Mouse (Mus musculus): ENCODE data around the gene Sema4g. TPM values are rescaled to one million over a fixed set of nuclear protein-coding genes. Genes with fewer than 3 reads are reported as not detected.

Gene Sema4g
- total and polyA plus RNA-seq, 2 experiments from 2014 or later = 12.1 to 54.7 TPM

DNA sequence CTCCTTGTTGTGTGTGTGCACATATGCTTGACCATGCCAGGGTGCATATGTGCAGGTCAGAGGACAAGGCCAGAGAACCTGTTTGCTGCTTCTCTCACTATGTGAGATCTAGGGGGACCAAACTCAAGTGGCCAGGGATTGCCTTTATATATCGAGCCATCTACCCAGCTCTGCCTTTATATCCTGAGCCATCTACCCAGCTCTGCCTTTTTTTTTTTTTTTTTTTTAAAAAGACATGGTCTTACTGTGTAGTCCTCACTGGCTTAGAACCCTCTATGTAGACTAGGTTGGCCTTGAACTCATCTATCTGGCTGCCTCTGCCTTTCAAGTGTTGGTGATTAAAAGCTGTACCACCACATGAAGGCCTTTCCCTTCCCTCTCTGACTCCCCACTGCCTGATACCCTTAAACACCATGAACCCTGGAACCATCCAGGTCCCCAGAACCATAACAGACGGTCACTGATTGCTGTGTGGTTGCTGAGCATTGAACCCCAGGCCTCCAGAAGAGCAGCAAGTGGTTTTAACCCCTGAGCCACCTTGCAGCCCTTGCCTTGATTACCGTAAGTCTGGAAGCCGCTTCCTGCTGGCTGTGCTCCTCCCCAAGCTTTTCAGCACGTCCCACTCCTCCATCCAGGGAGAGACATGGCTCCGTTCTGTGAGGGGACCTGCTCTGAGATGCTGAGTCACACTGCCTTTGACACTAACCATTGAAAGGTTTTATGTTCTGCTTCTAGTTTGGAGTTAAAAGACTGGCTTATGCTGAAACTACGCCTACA, 15.0 kb downstream of the Sema4g start:
- WGBS = 88% methylated on average over 7 of the region's 7 CpGs
- Histone ChIP-seq H3K36me3 (ENCODE audit: insufficient read depth) (peaks cover 46% of the 10 kb centered on the region), H3K4me2 (ENCODE audit: low read depth) (no peak overlapping the region), H3K4me1 (ENCODE audit: insufficient read depth) (peaks cover 16% of the 10 kb centered on the region), H3K9ac (no peak overlapping the region), H3K27me3 (ENCODE audit: insufficient read depth, low read length) (no peaks in the 10 kb centered on the region), H3K27ac (ENCODE audit: low read depth, low read length) (no peak overlapping the region), H3K4me3 (ENCODE audit: low read depth, low read length) (no peak overlapping the region), H3K9me3 (ENCODE audit: low read length) (no peaks in the 10 kb centered on the region)
- no peak for DNase-seq
- ATAC-seq = no peak
- TF ChIP-seq CTCF (IDR thresholded peaks at IDR 0.05; ENCODE audit: low read depth) = no peak

DNA sequence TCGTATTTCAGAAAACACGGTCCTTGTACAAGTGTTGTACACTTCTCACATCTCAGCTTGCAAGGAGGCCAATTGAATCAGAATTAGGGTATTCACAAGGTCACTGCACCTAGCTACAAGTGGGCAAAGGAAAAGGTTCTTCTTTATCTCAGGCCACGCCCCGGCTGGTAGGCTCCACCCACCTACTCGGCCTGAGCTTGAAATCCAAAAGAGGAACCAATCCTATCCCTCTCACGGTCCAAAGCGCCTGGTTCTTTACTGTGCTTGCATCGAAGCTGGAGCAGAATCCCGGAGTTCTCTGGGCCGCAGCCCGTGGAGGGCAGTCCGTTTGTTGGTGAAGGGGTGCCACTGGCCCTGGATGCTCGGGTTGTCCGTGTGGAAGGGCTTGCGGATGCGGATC, 16.5 kb downstream of the Sema4g start, which contains the start of gene Twnk:
Gene Twnk (plus strand): TSS at position 220 of the 400 bp plus-strand sequence.
- peak within 1 kb of the TSS; percentile 92 for H3K4me2 ChIP-seq (ENCODE audit: low read depth)
- peak within 1 kb of the TSS; percentile 94 for H3K4me3 ChIP-seq (ENCODE audit: low read depth, low read length)
- no peaks in the 10 kb centered on the region for H3K9me3 ChIP-seq (ENCODE audit: low read length)
- no peak for TF ChIP-seq CTCF (IDR thresholded peaks at IDR 0.05; ENCODE audit: low read depth)
- H3K9ac ChIP-seq = peak within 1 kb of the TSS; percentile 80
- 9% methylated on average over 16 of the region's 16 CpGs for WGBS
- DNase-seq (no peak), ATAC-seq (no peak)
- H3K36me3 ChIP-seq (ENCODE audit: insufficient read depth) = peaks cover 41% of the 10 kb centered on the region
- no peaks in the 10 kb centered on the region for H3K27me3 ChIP-seq (ENCODE audit: insufficient read depth, low read length)
- peaks cover 16% of the 10 kb centered on the region for H3K4me1 ChIP-seq (ENCODE audit: insufficient read depth)
- H3K27ac ChIP-seq (ENCODE audit: low read depth, low read length) = peak within 1 kb of the TSS; percentile 71

DNA sequence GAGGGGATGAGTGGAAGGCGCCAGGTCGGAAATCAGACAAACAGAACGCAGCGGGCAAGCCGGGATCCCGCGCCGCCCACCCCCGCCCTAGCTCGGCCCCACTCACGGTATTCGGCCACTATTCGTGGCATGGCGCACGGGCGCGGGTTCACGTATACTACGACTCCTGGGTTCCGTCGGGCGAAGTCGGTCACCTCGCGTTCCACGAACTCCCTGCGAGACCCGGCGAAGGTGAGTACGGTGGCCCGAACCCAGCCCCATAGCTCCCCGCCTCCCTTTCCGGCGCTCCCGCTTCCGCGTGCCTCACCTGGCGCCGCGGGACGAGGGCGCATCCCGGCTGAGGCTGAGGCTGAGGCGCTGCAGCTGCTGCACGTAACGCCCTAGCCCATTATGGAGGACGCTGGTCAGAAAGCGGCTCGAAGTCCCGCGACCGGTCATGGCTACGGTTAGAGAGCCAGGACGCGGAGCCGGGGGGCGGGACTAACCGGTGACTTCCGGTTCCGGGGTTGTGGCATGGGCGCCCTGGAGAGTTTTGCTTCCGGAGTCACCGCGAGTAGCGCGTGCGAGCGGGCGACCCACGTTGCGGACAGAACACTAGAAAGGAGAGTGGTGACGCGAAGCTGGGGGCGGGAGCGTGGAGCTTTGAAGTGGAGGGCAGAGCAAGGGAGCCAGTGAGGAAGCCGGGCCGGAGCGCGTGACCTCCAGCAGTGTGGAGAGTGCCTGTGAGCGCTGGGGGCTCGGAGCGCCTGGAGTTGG, 17.2 kb downstream of the Sema4g start, which contains the start of gene Mrpl43:
Gene Mrpl43 (minus strand): TSS at position 486 of the 756 bp plus-strand sequence.
- H3K4me2 ChIP-seq (ENCODE audit: low read depth) = peak within 1 kb of the TSS; percentile 92
- peak within 1 kb of the TSS; percentile 71 for H3K27ac ChIP-seq (ENCODE audit: low read depth, low read length)
- peaks cover 41% of the 10 kb centered on the region for H3K36me3 ChIP-seq (ENCODE audit: insufficient read depth)
- H3K9me3 ChIP-seq (ENCODE audit: low read length) = no peaks in the 10 kb centered on the region
- no peak for TF ChIP-seq CTCF (IDR thresholded peaks at IDR 0.05; ENCODE audit: low read depth)
- H3K27me3 ChIP-seq (ENCODE audit: insufficient read depth, low read length) = no peaks in the 10 kb centered on the region
- DNase-seq (peak; percentile 93), ATAC-seq (peak; percentile 96)
- H3K4me3 ChIP-seq (ENCODE audit: low read depth, low read length) = peak within 1 kb of the TSS; percentile 94
- peaks cover 16% of the 10 kb centered on the region for H3K4me1 ChIP-seq (ENCODE audit: insufficient read depth)
- 2% methylated on average over 82 of the region's 82 CpGs for WGBS
- H3K9ac ChIP-seq = peak within 1 kb of the TSS; percentile 80

DNA sequence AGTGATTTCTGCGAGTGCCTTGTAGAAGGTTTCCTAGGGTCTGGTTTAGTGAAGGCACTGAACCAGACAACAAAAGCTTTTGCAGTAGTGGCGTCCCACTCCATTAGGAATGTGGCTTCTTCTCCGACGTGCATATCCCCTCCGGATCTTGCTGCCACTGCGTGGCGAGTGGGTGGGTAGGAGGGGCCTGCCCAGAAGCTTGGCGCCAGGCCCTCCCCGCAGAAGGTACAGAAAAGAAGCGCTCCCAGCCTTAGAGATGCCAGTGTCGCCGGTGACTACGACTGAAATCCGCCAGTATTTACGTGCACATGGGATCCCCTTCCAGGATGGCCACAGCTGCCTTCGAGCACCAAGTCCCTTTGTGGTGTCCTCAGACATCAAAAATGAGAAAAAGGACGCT, 18.1 kb downstream of the Sema4g start:
- Histone ChIP-seq H3K27me3 (ENCODE audit: insufficient read depth, low read length) (no peaks in the 10 kb centered on the region), H3K27ac (ENCODE audit: low read depth, low read length) (peak overlapping the region; percentile 71), H3K9ac (peak overlapping the region; percentile 80; the same call in 1 of the 2 replicates), H3K9me3 (ENCODE audit: low read length) (no peaks in the 10 kb centered on the region), H3K36me3 (ENCODE audit: insufficient read depth) (peaks cover 39% of the 10 kb centered on the region), H3K4me1 (ENCODE audit: insufficient read depth) (peaks cover 16% of the 10 kb centered on the region), H3K4me2 (ENCODE audit: low read depth) (peak overlapping the region; percentile 92), H3K4me3 (ENCODE audit: low read depth, low read length) (peak overlapping the region; percentile 94)
- TF ChIP-seq CTCF (IDR thresholded peaks at IDR 0.05; ENCODE audit: low read depth) = no peak
- ATAC-seq (no peak), DNase-seq (no peak)
- 36% methylated on average over 17 of the region's 17 CpGs for WGBS

DNA sequence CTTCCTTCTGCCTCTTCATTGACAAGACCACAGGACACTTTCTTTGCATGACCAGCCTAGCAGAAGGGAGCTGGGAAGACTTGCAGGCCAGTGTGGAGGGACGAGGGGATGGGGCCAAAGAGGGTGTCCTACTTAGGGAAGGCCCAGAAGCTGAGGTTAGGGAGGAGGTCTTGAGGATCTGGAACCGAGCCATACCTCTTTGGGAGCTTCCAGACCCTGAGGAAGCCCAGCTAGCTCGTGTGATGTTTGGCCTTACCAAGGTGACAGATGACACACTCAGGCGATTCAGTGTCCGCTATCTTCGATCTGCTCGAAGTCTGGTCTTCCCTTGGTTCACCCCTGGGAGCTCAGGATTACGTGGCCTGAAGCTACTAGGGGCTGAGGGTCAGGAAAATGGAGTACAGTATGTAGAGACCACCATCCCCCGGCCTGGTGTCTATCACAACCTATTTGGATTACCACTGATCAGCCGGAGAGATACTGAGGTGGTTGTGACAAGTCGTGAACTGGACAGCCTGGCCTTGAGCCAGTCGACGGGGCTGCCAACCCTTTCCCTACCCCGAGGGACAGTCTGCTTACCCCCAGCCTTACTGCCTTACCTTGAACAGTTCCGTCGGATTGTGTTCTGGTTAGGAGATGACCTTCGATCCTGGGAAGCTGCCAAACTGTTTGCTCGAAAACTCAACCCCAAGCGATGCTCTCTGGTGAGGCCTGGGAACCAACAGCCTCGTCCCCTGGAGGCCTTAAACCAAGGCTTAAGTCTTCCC, 18.7 kb downstream of the Sema4g start:
- 0 out of 2 replicates have a peak overlapping the region, but pooled peaks have one; percentile 80 for H3K9ac ChIP-seq
- no peak for TF ChIP-seq CTCF (IDR thresholded peaks at IDR 0.05; ENCODE audit: low read depth)
- H3K9me3 ChIP-seq (ENCODE audit: low read length) = no peaks in the 10 kb centered on the region
- peaks cover 16% of the 10 kb centered on the region for H3K4me1 ChIP-seq (ENCODE audit: insufficient read depth)
- WGBS = 93% methylated on average over 20 of the region's 20 CpGs
- peaks cover 37% of the 10 kb centered on the region for H3K36me3 ChIP-seq (ENCODE audit: insufficient read depth)
- peak overlapping the region; percentile 92 for H3K4me2 ChIP-seq (ENCODE audit: low read depth)
- DNase-seq (no peak), ATAC-seq (no peak)
- H3K27me3 ChIP-seq (ENCODE audit: insufficient read depth, low read length) = no peaks in the 10 kb centered on the region
- no peak overlapping the region for H3K27ac ChIP-seq (ENCODE audit: low read depth, low read length)
- H3K4me3 ChIP-seq (ENCODE audit: low read depth, low read length) = peak overlapping the region; percentile 94

DNA sequence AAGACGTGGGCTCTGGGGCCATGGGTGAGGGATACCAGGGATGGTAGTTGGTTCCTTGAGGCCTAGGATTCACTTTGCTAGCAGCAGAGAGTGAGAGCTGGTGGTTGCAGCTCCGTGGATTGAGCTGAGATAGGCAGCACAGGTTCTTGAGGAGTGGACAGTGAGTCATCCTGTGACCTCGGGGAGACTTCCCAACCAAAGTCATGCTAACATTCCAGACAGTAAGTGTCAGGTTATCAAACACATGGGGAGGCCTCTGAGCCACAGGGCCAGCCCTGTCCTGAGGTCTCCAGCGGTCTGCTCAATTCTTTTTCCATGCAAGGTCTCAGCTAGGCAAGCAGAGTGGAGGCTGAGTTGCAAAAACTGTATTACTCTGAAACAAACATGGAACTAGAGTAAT, 21.7 kb downstream of the Sema4g start:
- Histone ChIP-seq H3K4me1 (ENCODE audit: insufficient read depth) (peaks cover 17% of the 10 kb centered on the region), H3K27me3 (ENCODE audit: insufficient read depth, low read length) (peaks cover 4% of the 10 kb centered on the region; the same call in 1 of the 2 replicates), H3K27ac (ENCODE audit: low read depth, low read length) (no peak overlapping the region), H3K36me3 (ENCODE audit: insufficient read depth) (peaks cover 24% of the 10 kb centered on the region), H3K4me2 (ENCODE audit: low read depth) (no peak overlapping the region), H3K9ac (no peak overlapping the region), H3K9me3 (ENCODE audit: low read length) (no peaks in the 10 kb centered on the region), H3K4me3 (ENCODE audit: low read depth, low read length) (no peak overlapping the region)
- no peak for TF ChIP-seq CTCF (IDR thresholded peaks at IDR 0.05; ENCODE audit: low read depth)
- ATAC-seq (no peak), DNase-seq (no peak)
- WGBS = 90% methylated on average over 4 of the region's 4 CpGs

Data from forebrain, postnatal 0 days (tissue).